In genomic region chr2:33018026-33018425, GRCm38 (mm10) we compare ENCODE assay signal across 8 mouse cellular contexts. TPM values are rescaled to one million over a fixed set of nuclear protein-coding genes. Genes with fewer than 3 reads are reported as not detected.
A peak's percentile ranks its signal among the peaks of the same experiment; 100 is the strongest.
DNase-seq lines count a peak whose midpoint lies in the region; ATAC-seq lines count a peak whose summit lies in the region.

No protein-coding gene starts in this region.

- 18% methylated on average over 6 of the region's 6 CpGs for WGBS in forebrain, embryonic 15.5 days

- H3K4me2 ChIP-seq in forebrain, embryonic 15.5 days (replicated peaks): no peak overlapping the region

- peak; percentile 26 to 66 for DNase-seq in spleen, postnatal 10 days (ENCODE audit: low spot score in 2 of 2)
- no peak for DNase-seq in spleen, adult 12 weeks (ENCODE audit: low spot score)
- DNase-seq in adrenal gland, postnatal 14 days: peak; percentile 80
- peak; percentile 66 to 81 for DNase-seq in heart, postnatal 10 days
- peak; percentile 71 for DNase-seq in mesoderm, embryonic 11.5 days (ENCODE audit: low read depth, low spot score)
- no peak for DNase-seq in frontal cortex, postnatal 25 days (ENCODE audit: low spot score in 2 of 2)
- DNase-seq in T-cell, adult 2 months (ENCODE audit: low spot score): no peak

- no peak overlapping the region for H3K27ac ChIP-seq in forebrain, embryonic 15.5 days (replicated peaks)

- no peak overlapping the region for H3K4me3 ChIP-seq in forebrain, embryonic 15.5 days

- no peak overlapping the region for H3K9ac ChIP-seq in forebrain, embryonic 15.5 days (replicated peaks)

- H3K9me3 ChIP-seq in forebrain, embryonic 15.5 days: no peaks in the 10 kb centered on the region

- no peak for ATAC-seq in forebrain, embryonic 15.5 days (replicated peaks)

- H3K36me3 ChIP-seq in forebrain, embryonic 15.5 days: no peaks in the 10 kb centered on the region

- peaks cover 3% of the 10 kb centered on the region; the same call in 1 of the 2 replicates for H3K4me1 ChIP-seq in forebrain, embryonic 15.5 days

- H3K27me3 ChIP-seq in forebrain, embryonic 15.5 days: no peaks in the 10 kb centered on the region

- intact Hi-C loops in heart, postnatal 10 days (cut with DNase I): no loop called here

RNA-seq across cellular contexts. Expression of gene Slc2a8, which starts 36.1 kb away (rescaled TPM):
- 18.3 and 20.8 TPM in 2 replicates for total RNA-seq in adrenal gland, postnatal 14 days (2021)
- 10 to 100 TPM; 17.3 to 17.9 TPM for total RNA-seq in heart, postnatal 10 days (2021)
- 20.9 and 21.3 TPM in 2 replicates for polyA plus RNA-seq in forebrain, embryonic 15.5 days (2015; fragmentation: Nextera tagmentation; extraction: Ambion mirVana)

RNA-seq across cellular contexts. Expression of gene Lrsam1, which starts 56.6 kb away (rescaled TPM):
- total RNA-seq in adrenal gland, postnatal 14 days (2021): 14.1 and 17.2 TPM in 2 replicates
- 10 to 100 TPM; 10.7 to 16.2 TPM for total RNA-seq in heart, postnatal 10 days (2021)
- 16.7 and 17.8 TPM in 2 replicates for polyA plus RNA-seq in forebrain, embryonic 15.5 days (2015; fragmentation: Nextera tagmentation; extraction: Ambion mirVana)

RNA-seq across cellular contexts. Expression of gene Rpl12, which starts 56.7 kb away (rescaled TPM):
- total RNA-seq in adrenal gland, postnatal 14 days (2021): 155 and 192 TPM in 2 replicates
- total RNA-seq in heart, postnatal 10 days (2021): 100 to 1,000 TPM in 1 of 2 experiments, 10 to 100 TPM in 1; 94.4 to 121 TPM
- polyA plus RNA-seq in forebrain, embryonic 15.5 days (2015; fragmentation: Nextera tagmentation; extraction: Ambion mirVana): 96.9 and 99.7 TPM in 2 replicates

Comparison
In these comparisons a context has a peak if more than half of its experiments do, and no peak if none do; other contexts are left out.
1. DNase-seq: peak in spleen, postnatal 10 days (2 of 2), adrenal gland, postnatal 14 days (single experiment), heart, postnatal 10 days (2 of 2) and mesoderm, embryonic 11.5 days (single experiment); none in spleen, adult 12 weeks (single experiment), frontal cortex, postnatal 25 days (0 of 2) and T-cell, adult 2 months (single experiment).